Mouse (Mus musculus) midbrain, embryonic 12.5 days (tissue): ENCODE results near the gene Dennd4a. TPM values are rescaled to one million over a fixed set of nuclear protein-coding genes. Genes with fewer than 3 reads are reported as not detected.
A peak's percentile ranks its signal among the peaks of the same experiment; 100 is the strongest.

Experiments
- ATAC-seq: fragments of 200-750 bp; cut with Nextera tagmentation; 2 replicates; pipeline ENCODE4 v1.8.0; 2017; ENCODE audit warnings: low read depth, moderate TSS enrichment, moderate library complexity; ENCODE audit not compliant: low FRiP score
- H3K27ac ChIP-seq: fragments of 300-500 bp; sonication (generic); replicated peaks from 2 replicates; pipeline ENCODE4 v1.5.1; 2016; ENCODE audit warnings: mild to moderate bottlenecking
- H3K27me3 ChIP-seq: fragments of 300-500 bp; sonication (generic); 2 replicates; pipeline ENCODE4 v1.6.1; 2016; ENCODE audit warnings: mild to moderate bottlenecking
- H3K36me3 ChIP-seq: fragments of 300-500 bp; sonication (generic); 2 replicates; pipeline ENCODE4 v1.6.1; 2016
- H3K4me1 ChIP-seq: fragments of 300-500 bp; sonication (generic); 2 replicates; pipeline ENCODE4 v1.6.1; 2016
- H3K4me2 ChIP-seq: fragments of 300-500 bp; sonication (generic); replicated peaks from 2 replicates; pipeline ENCODE4 v1.6.1; 2016; ENCODE audit warnings: mild to moderate bottlenecking, moderate library complexity
- H3K4me3 ChIP-seq: fragments of 300-500 bp; sonication (generic); 2 replicates; pipeline ENCODE4 v1.5.1; 2016; ENCODE audit warnings: mild to moderate bottlenecking
- H3K9ac ChIP-seq: fragments of 300-500 bp; sonication (generic); replicated peaks from 2 replicates; pipeline ENCODE4 v1.6.1; 2016; ENCODE audit warnings: mild to moderate bottlenecking, moderate library complexity
- H3K9me3 ChIP-seq: fragments of 300-500 bp; sonication (generic); 2 replicates; pipeline ENCODE4 v1.6.1; 2016; ENCODE audit warnings: mild to moderate bottlenecking
- WGBS: fragments of 180-500 bp; shearing (Covaris S2); methylation state at CpG from one replicate; pipeline ENCODE4 v1.1.7; 2016; 5-methylcytosine and 5-hydroxymethylcytosine counted together
- polyA plus RNA-seq: library from polyadenylated mRNA; unstranded; fragments of >200 nt; fragmentation: Nextera tagmentation; extraction: Ambion mirVana; gene quantifications from 2 replicates; pipeline ENCODE4 v1.2.1, GENCODE M21; 2016

The Dennd4a gene
- polyA plus RNA-seq: 10.4 and 12.3 TPM in 2 replicates

GRCm38 (mm10) chr9:64810822-64811537 lies at the start of gene Dennd4a:
Dennd4a (plus strand) TSS chr9:64811340.
- Histone ChIP-seq H3K9ac (peak within 1 kb of the TSS; percentile 84), H3K4me2 (peak within 1 kb of the TSS; percentile 76), H3K4me1 (peaks cover 15% of the 10 kb centered on the region), H3K9me3 (no peaks in the 10 kb centered on the region), H3K36me3 (no peaks in the 10 kb centered on the region), H3K27ac (peak within 1 kb of the TSS; percentile 98), H3K4me3 (peak within 1 kb of the TSS; percentile 79), H3K27me3 (no peaks in the 10 kb centered on the region)
- ATAC-seq: peak; percentile 96
- WGBS: 1% methylated on average over 50 of the region's 51 CpGs

GRCm38 (mm10) chr9:64764824-64765223 lies 46.3 kb upstream of the Dennd4a start:
- H3K9me3 ChIP-seq: no peaks in the 10 kb centered on the region
- WGBS: 91% methylated on average over 2 of the region's 2 CpGs
- no peak for ATAC-seq
- no peaks in the 10 kb centered on the region for H3K36me3 ChIP-seq
- H3K27ac ChIP-seq: no peak overlapping the region
- no peaks in the 10 kb centered on the region for H3K27me3 ChIP-seq
- H3K4me1 ChIP-seq: no peaks in the 10 kb centered on the region
- no peak overlapping the region for H3K4me3 ChIP-seq
- H3K9ac ChIP-seq: no peak overlapping the region
- H3K4me2 ChIP-seq: no peak overlapping the region

GRCm38 (mm10) chr9:64766136-64766535 lies 45.0 kb upstream of the Dennd4a start:
- WGBS: 89% methylated on average over 3 of the region's 3 CpGs
- ATAC-seq: no peak

GRCm38 (mm10) chr9:64767796-64768195 lies 43.3 kb upstream of the Dennd4a start:
- Histone ChIP-seq H3K4me1 (no peaks in the 10 kb centered on the region), H3K36me3 (no peaks in the 10 kb centered on the region), H3K9ac (no peak overlapping the region), H3K27ac (no peak overlapping the region), H3K4me2 (no peak overlapping the region), H3K4me3 (no peak overlapping the region), H3K27me3 (no peaks in the 10 kb centered on the region), H3K9me3 (no peaks in the 10 kb centered on the region)
- ATAC-seq: no peak
- 62% methylated on average over 1 of the region's 1 CpGs for WGBS

More at GRCm38 (mm10) chr9:64766136-64766535, 45.0 kb upstream of the Dennd4a start:
- no peaks in the 10 kb centered on the region for H3K4me1 ChIP-seq
- H3K27ac ChIP-seq: no peak overlapping the region
- H3K36me3 ChIP-seq: no peaks in the 10 kb centered on the region
- H3K4me3 ChIP-seq: no peak overlapping the region
- no peaks in the 10 kb centered on the region for H3K9me3 ChIP-seq
- H3K27me3 ChIP-seq: no peaks in the 10 kb centered on the region
- no peak overlapping the region for H3K9ac ChIP-seq
- no peak overlapping the region for H3K4me2 ChIP-seq

- H3K9ac ChIP-seq: no peak overlapping the region
- H3K4me1 ChIP-seq: no peaks in the 10 kb centered on the region; the same call in 1 of the 2 replicates
- no peak overlapping the region for H3K4me2 ChIP-seq
- no peaks in the 10 kb centered on the region for H3K27me3 ChIP-seq
- H3K4me3 ChIP-seq: no peak overlapping the region
- 42% methylated on average over 9 of the region's 9 CpGs for WGBS
- no peaks in the 10 kb centered on the region for H3K36me3 ChIP-seq
- H3K9me3 ChIP-seq: no peaks in the 10 kb centered on the region
- no peak overlapping the region for H3K27ac ChIP-seq
- no peak for ATAC-seq
These were observed 42.0 kb upstream of the Dennd4a start for GRCm38 (mm10) chr9:64769066-64769695.

- Histone ChIP-seq H3K27ac (no peak overlapping the region), H3K4me2 (no peak overlapping the region), H3K9me3 (no peaks in the 10 kb centered on the region), H3K27me3 (no peaks in the 10 kb centered on the region), H3K36me3 (no peaks in the 10 kb centered on the region), H3K4me3 (no peak overlapping the region), H3K4me1 (peaks cover 6% of the 10 kb centered on the region), H3K9ac (no peak overlapping the region)
- no peak for ATAC-seq
- WGBS: 90% methylated on average over 6 of the region's 6 CpGs
These were observed 41.2 kb upstream of the Dennd4a start for GRCm38 (mm10) chr9:64769911-64770310.

GRCm38 (mm10) chr9:64770411-64770849 lies 40.7 kb upstream of the Dennd4a start:
- H3K9me3 ChIP-seq: no peaks in the 10 kb centered on the region
- no peaks in the 10 kb centered on the region for H3K36me3 ChIP-seq
- no peak for ATAC-seq
- 91% methylated on average over 5 of the region's 5 CpGs for WGBS
- no peak overlapping the region for H3K9ac ChIP-seq
- no peak overlapping the region for H3K4me2 ChIP-seq
- H3K4me1 ChIP-seq: peaks cover 8% of the 10 kb centered on the region
- no peak overlapping the region for H3K4me3 ChIP-seq
- no peaks in the 10 kb centered on the region for H3K27me3 ChIP-seq
- no peak overlapping the region for H3K27ac ChIP-seq

- Histone ChIP-seq H3K4me2 (no peak overlapping the region), H3K4me3 (no peak overlapping the region), H3K9ac (no peak overlapping the region), H3K4me1 (peaks cover 8% of the 10 kb centered on the region), H3K27ac (no peak overlapping the region), H3K27me3 (no peaks in the 10 kb centered on the region), H3K36me3 (no peaks in the 10 kb centered on the region), H3K9me3 (no peaks in the 10 kb centered on the region)
- 66% methylated on average over 5 of the region's 5 CpGs for WGBS
- ATAC-seq: no peak
These were observed 39.9 kb upstream of the Dennd4a start for GRCm38 (mm10) chr9:64771236-64771635.

- WGBS: 86% methylated on average over 8 of the region's 8 CpGs
- Histone ChIP-seq H3K4me1 (peaks cover 8% of the 10 kb centered on the region), H3K27me3 (no peaks in the 10 kb centered on the region), H3K36me3 (no peaks in the 10 kb centered on the region), H3K4me3 (no peak overlapping the region), H3K27ac (no peak overlapping the region), H3K9ac (no peak overlapping the region), H3K9me3 (no peaks in the 10 kb centered on the region), H3K4me2 (no peak overlapping the region)
- ATAC-seq: no peak
These were observed 37.9 kb upstream of the Dennd4a start for GRCm38 (mm10) chr9:64773254-64773653.

- H3K36me3 ChIP-seq: no peaks in the 10 kb centered on the region
- no peaks in the 10 kb centered on the region for H3K9me3 ChIP-seq
- H3K27ac ChIP-seq: peak overlapping the region; percentile 67; the same call in 1 of the 2 replicates
- no peak for ATAC-seq
- H3K4me2 ChIP-seq: no peak overlapping the region
- WGBS: 61% methylated on average over 4 of the region's 4 CpGs
- peaks cover 8% of the 10 kb centered on the region for H3K4me1 ChIP-seq
- H3K4me3 ChIP-seq: no peak overlapping the region
- H3K27me3 ChIP-seq: no peaks in the 10 kb centered on the region
- H3K9ac ChIP-seq: no peak overlapping the region
These were observed 37.2 kb upstream of the Dennd4a start for GRCm38 (mm10) chr9:64773936-64774335.

GRCm38 (mm10) chr9:64774411-64774811 lies 36.7 kb upstream of the Dennd4a start:
- Histone ChIP-seq H3K9me3 (no peaks in the 10 kb centered on the region), H3K27ac (peak overlapping the region; percentile 67), H3K27me3 (no peaks in the 10 kb centered on the region), H3K4me1 (peaks cover 8% of the 10 kb centered on the region), H3K36me3 (no peaks in the 10 kb centered on the region), H3K4me2 (no peak overlapping the region), H3K9ac (no peak overlapping the region), H3K4me3 (no peak overlapping the region)
- 14% methylated on average over 5 of the region's 5 CpGs for WGBS
- no peak for ATAC-seq

GRCm38 (mm10) chr9:64774883-64775282 lies 36.3 kb upstream of the Dennd4a start:
- no peak overlapping the region for H3K4me3 ChIP-seq
- no peak overlapping the region for H3K9ac ChIP-seq
- H3K4me1 ChIP-seq: peaks cover 8% of the 10 kb centered on the region
- 73% methylated on average over 2 of the region's 2 CpGs for WGBS
- no peaks in the 10 kb centered on the region for H3K27me3 ChIP-seq
- ATAC-seq: no peak
- H3K4me2 ChIP-seq: no peak overlapping the region
- H3K9me3 ChIP-seq: no peaks in the 10 kb centered on the region
- no peaks in the 10 kb centered on the region for H3K36me3 ChIP-seq
- H3K27ac ChIP-seq: peak overlapping the region; percentile 67
